Mouse (Mus musculus) thymus, adult 2 months (tissue): Measurements from ENCODE around the gene Kpnb1. TPM values are rescaled to one million over a fixed set of nuclear protein-coding genes. Genes with fewer than 3 reads are reported as not detected.
A peak's percentile ranks its signal among the peaks of the same experiment; 100 is the strongest.

Source experiments
- DNase-seq: peaks from one replicate; pipeline ENCODE4 v3.0.0; 2021
- H3K27ac ChIP-seq: fragments of 200-500 bp; 2 replicates; pipeline ENCODE4 v1.5.1; 2012; ENCODE audit warnings: low read length, control low read depth; ENCODE audit not compliant: control insufficient read depth, insufficient read depth
- H3K27me3 ChIP-seq: fragments of 200-500 bp; 2 replicates; pipeline ENCODE4 v1.6.1; 2012; ENCODE audit warnings: mild to moderate bottlenecking, low read length, moderate library complexity, mixed read lengths; ENCODE audit not compliant: control insufficient read depth, insufficient read depth
- H3K36me3 ChIP-seq: fragments of 200-500 bp; 2 replicates; pipeline ENCODE4 v1.6.1; 2012; ENCODE audit warnings: mild to moderate bottlenecking, low read length, moderate library complexity; ENCODE audit not compliant: control insufficient read depth, insufficient read depth
- H3K4me1 ChIP-seq: fragments of 200-500 bp; replicated peaks from 2 replicates; pipeline ENCODE4 v1.6.1; 2012; ENCODE audit warnings: low read length; ENCODE audit not compliant: control insufficient read depth, insufficient read depth
- H3K4me3 ChIP-seq: fragments of 200-500 bp; 2 replicates; pipeline ENCODE4 v1.5.1; 2012; ENCODE audit warnings: mild to moderate bottlenecking, low read length, control low read depth, moderate library complexity; ENCODE audit not compliant: control insufficient read depth, insufficient read depth
- CTCF ChIP-seq: fragments of 200-500 bp; IDR thresholded peaks from 2 replicates; pipeline ENCODE4 v1.5.1; 2012; ENCODE audit warnings: mild to moderate bottlenecking, control low read depth, low read length, moderate library complexity, borderline replicate concordance; ENCODE audit not compliant: control insufficient read depth, poor library complexity, insufficient read depth; ENCODE audit errors: extremely low read depth
- POLR2A ChIP-seq: fragments of 200-500 bp; IDR thresholded peaks from 2 replicates; pipeline ENCODE4 v1.6.1; 2012; ENCODE audit warnings: mild to moderate bottlenecking, low read length, control low read depth, moderate library complexity; ENCODE audit not compliant: control insufficient read depth, poor library complexity, insufficient read depth; ENCODE audit errors: extremely low read depth
- WGBS: fragments of 180-500 bp; shearing (Covaris S2); methylation state at CpG from one replicate; pipeline ENCODE4 v1.1.7; 2018; 5-methylcytosine and 5-hydroxymethylcytosine counted together
- polyA plus RNA-seq: library from polyadenylated mRNA; depleted of rRNA; stranded (reverse); fragments of >200 nt; gene quantifications from 2 replicates; pipeline ENCODE4 v1.2.3, GENCODE M21; 2012

Gene Kpnb1
- polyA plus RNA-seq, 1 experiment, result 60.8 TPM

DNA sequence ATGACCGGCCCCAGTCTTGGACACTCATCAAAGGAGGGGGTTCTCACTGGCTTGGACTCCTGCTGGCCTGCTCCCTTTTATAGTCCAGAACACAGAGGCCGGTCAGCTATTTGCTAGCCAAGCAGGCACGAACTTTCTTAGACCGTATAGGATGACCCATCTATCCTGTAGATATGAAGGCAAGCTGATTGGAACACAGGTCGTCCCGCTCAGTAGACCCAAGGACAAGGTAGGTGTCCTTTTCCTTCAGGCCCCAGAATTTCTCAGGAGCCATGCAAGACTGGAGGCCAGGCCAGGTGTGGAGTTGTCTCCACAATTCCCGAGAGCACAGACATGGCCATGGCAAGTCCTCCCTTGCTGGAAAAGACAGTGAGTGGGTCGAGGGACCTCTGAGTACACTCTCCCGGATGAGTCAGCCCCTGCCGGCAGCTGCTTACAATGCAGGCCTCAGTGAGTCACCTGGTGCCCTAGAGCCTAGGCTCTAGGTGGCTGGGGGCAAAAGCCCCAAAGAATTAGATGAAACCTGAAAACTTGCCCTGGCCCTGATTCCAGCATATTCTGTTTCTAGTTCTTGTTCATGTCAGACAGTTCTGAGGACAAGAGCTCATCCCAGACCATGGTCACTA, 34.9 kb downstream of the Kpnb1 start:
- TF ChIP-seq CTCF (0 out of 2 replicates have a peak, but pooled peaks have one; percentile 38), POLR2A (no peak)
- Histone ChIP-seq H3K36me3 (peaks cover 3% of the 10 kb centered on the region), H3K4me1 (peaks cover 11% of the 10 kb centered on the region), H3K4me3 (no peak overlapping the region), H3K27me3 (peaks cover 11% of the 10 kb centered on the region; the same call in 1 of the 2 replicates), H3K27ac (no peak overlapping the region)
- no peak for DNase-seq
- WGBS, result 74% methylated on average over 10 of the region's 10 CpGs

- no peak for DNase-seq
Measured at GRCm38 (mm10) chr11:97152023-97152426, 35.7 kb downstream of the Kpnb1 start.

GRCm38 (mm10) chr11:97151343-97151801, 36.3 kb downstream of the Kpnb1 start, which contains the start of gene Tbkbp1:
Gene Tbkbp1 (minus strand): TSS chr11:97151495.
- Histone ChIP-seq H3K27ac (no peak within 1 kb of the TSS), H3K36me3 (no peaks in the 10 kb centered on the region), H3K27me3 (peaks cover 11% of the 10 kb centered on the region; the same call in 1 of the 2 replicates), H3K4me1 (peaks cover 14% of the 10 kb centered on the region), H3K4me3 (peak within 1 kb of the TSS; percentile 36)
- no peak for DNase-seq
- TF ChIP-seq CTCF (no peak), POLR2A (no peak)
- WGBS, result 1% methylated on average over 47 of the region's 64 CpGs

More at GRCm38 (mm10) chr11:97152023-97152426, 35.7 kb downstream of the Kpnb1 start:
- Histone ChIP-seq H3K36me3 (no peaks in the 10 kb centered on the region), H3K27ac (no peak overlapping the region), H3K27me3 (peaks cover 11% of the 10 kb centered on the region; the same call in 1 of the 2 replicates), H3K4me1 (peaks cover 11% of the 10 kb centered on the region), H3K4me3 (no peak overlapping the region)
- WGBS, result 27% methylated on average over 11 of the region's 11 CpGs
- TF ChIP-seq CTCF, result no peak
- no peak for TF ChIP-seq POLR2A

DNA sequence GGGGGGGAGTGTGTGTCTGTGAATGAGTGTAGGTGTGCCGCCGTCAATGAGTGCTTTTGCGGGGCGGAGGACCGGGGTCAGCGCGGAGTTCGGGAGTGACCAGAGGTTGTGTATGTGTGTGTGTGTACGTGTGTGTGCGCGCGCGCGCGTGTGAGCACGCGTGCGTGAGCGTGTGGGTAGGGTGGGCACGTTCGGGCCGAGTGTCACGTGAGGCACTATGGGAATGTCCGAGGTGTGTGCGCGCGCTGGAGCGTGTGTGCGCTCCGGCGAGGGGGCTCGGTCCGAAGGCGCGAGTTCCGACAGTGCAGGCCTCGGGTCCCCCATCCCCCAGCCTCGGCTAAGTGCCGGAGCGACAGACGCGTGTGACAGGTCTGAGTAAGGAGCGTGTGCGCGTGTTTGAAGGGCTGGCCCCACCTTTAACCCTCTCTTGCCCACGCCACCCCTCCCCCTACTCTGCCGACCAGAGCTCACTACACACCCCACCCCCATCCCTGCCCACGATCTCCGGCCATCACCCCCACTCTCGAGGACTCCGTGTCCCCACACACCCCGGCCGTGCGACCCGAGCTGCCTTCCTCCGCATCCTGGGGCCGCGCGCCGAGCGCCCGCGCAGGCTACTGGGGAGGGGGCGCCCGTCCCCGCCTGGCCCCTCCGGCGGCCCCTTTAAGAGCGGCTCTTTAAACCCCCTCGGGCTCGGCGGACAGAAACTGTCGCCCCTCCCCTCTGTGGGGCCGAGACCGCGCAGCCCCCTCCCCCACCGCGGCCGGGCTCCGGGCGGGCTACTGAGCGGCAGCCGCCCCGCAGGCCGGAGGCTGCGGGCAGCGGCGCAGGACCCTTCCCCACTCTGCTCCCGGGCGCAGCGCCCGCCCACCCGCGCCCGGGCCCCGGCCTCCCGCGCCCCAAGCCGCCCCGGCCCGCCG, 37.0 kb downstream of the Kpnb1 start:
- Histone ChIP-seq H3K4me3 (peak overlapping the region; percentile 36), H3K4me1 (peaks cover 15% of the 10 kb centered on the region), H3K27ac (no peak overlapping the region), H3K27me3 (peaks cover 11% of the 10 kb centered on the region; the same call in 1 of the 2 replicates), H3K36me3 (no peaks in the 10 kb centered on the region)
- under 1% methylated on average over 87 of the region's 102 CpGs for WGBS
- no peak for DNase-seq
- TF ChIP-seq CTCF, result no peak
- TF ChIP-seq POLR2A, result no peak

GRCm38 (mm10) chr11:97149995-97150410, 37.7 kb downstream of the Kpnb1 start:
- 3% methylated on average over 14 of the region's 14 CpGs for WGBS

DNA sequence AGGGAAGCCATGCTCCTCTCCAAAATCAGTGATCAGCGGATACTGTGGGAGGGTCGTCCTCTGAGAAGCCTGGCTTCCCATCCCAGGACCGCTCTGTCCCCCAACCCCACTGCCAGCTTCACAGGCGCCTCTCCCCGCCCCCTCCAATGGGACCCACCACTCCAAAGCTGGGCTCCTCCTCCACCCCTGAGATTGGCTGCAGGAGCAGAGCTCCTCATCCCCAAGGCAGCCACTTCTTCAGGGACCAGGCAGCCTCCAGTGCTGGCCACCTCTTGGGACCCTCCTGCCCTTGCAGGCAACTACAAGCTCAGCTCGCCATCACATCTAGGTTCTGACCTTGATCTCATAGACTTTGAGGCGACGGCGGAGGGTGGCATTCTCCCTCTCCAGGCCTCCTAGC, 38.7 kb downstream of the Kpnb1 start:
- 92% methylated on average over 9 of the region's 9 CpGs for WGBS
- H3K27ac ChIP-seq, result no peak overlapping the region
- H3K4me1 ChIP-seq, result peaks cover 16% of the 10 kb centered on the region

More at GRCm38 (mm10) chr11:97149995-97150410, 37.7 kb downstream of the Kpnb1 start:
- Histone ChIP-seq H3K4me1 (peaks cover 15% of the 10 kb centered on the region), H3K36me3 (no peaks in the 10 kb centered on the region), H3K27me3 (peaks cover 11% of the 10 kb centered on the region; the same call in 1 of the 2 replicates), H3K27ac (no peak overlapping the region), H3K4me3 (peak overlapping the region; percentile 36; the same call in 1 of the 2 replicates)
- no peak for DNase-seq
- TF ChIP-seq CTCF (no peak), POLR2A (no peak)

More for the DNA sequence above, 38.7 kb downstream of the Kpnb1 start:
- DNase-seq, result no peak
- Histone ChIP-seq H3K27me3 (peaks cover 11% of the 10 kb centered on the region; the same call in 1 of the 2 replicates), H3K4me3 (no peak overlapping the region), H3K36me3 (no peaks in the 10 kb centered on the region)
- TF ChIP-seq CTCF (no peak), POLR2A (no peak)
